In the genomic region with DNA sequence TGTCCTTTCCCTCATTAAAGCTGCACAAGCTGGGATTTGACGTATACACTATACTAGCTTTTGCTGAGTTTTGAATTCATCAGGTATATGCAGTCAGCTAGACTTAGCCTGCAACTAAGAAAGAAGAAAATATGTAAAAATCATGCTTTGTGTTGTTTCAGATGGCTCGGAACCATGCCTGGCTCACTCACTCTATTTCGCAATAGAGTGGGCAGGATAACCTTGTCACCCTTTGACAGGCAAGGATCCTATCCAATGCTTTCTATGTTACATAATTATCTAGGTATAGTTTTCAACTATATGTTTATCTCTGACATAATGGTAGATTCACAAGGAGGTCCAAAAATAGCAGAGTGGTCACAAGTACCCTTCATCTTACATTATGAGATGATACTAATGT, we compare ENCODE assay signal across 17 mouse cellular contexts.
DNase-seq lines count a peak whose midpoint lies in the region; ATAC-seq lines count a peak whose summit lies in the region.
"Had no signal": no experiment of that assay in that cellular context is flagged by ENCODE, and none has a peak within 500 bp of the region (broad histone marks: within the 10 kb centered on the region; RNA-seq: fewer than 3 reads in every experiment).

No protein-coding gene starts in this region.

- ATAC-seq in erythroid progenitor cell, adult 5-6 weeks (replicated peaks; ENCODE audit: low FRiP score, poor library complexity, severe bottlenecking) = no peak
- ATAC-seq: activated CD4-positive, CD25-positive, alpha-beta regulatory T cell, adult 4 months; forebrain, embryonic 14.5 days; forebrain, postnatal 0 days; intestine, postnatal 0 days had no signal

- DNase-seq in adrenal gland, postnatal 14 days = peak; percentile 21
- DNase-seq in adrenal gland, postnatal 4 days (ENCODE audit: low spot score in 2 of 2) = no peak
- DNase-seq in adipocyte (ENCODE audit: low spot score) = peak; percentile 32
- peak; percentile 19 to 24 for DNase-seq in adrenal gland, postnatal 36 days
- DNase-seq in embryo, embryonic 10 days (ENCODE audit: low spot score) = no peak
- DNase-seq: cerebellum, adult 11-12 months; cerebellum, adult 8-10 months; cerebellum, postnatal 10 days; cerebellum, postnatal 36 days; forebrain, postnatal 0 days; gastrocnemius, postnatal 10 days; gastrocnemius, postnatal 36 days; kidney, adult 2 months had no signal

Comparison
In these comparisons a context has a peak if more than half of its experiments do, and no peak if none do; other contexts are left out.
1. DNase-seq: peak in adrenal gland, postnatal 14 days (single experiment), adipocyte (single experiment) and adrenal gland, postnatal 36 days (2 of 2); none in adrenal gland, postnatal 4 days (0 of 2) and embryo, embryonic 10 days (single experiment).